Mouse (Mus musculus) spleen, adult 12 weeks (tissue): ENCODE measurements around the gene Hipk1.
"Not testable (repeated sequence)": the region's sequence is repeated elsewhere in the genome, so short reads cannot be mapped to it uniquely, and the experiment has no call there.

ENCODE experiments used
- DNase-seq: peaks from one replicate; pipeline ENCODE4 v3.0.0; 2022; ENCODE audit warnings: low spot score

Hipk1 gene

GRCm38 (mm10) chr3:103792566-103792965 lies 1.2 kb upstream of the Hipk1 start:
- no peak for DNase-seq

- not testable (repeated sequence) for DNase-seq
Measured at GRCm38 (mm10) chr3:103792111-103792406, 696 bp upstream of the Hipk1 start.

GRCm38 (mm10) chr3:103790346-103791145 lies 817 bp downstream of the Hipk1 start:
- DNase-seq, result peak; percentile 53

- DNase-seq, result peak; percentile 50
Measured at GRCm38 (mm10) chr3:103789891-103790345, 1.4 kb downstream of the Hipk1 start.

GRCm38 (mm10) chr3:103789096-103789495 lies 2.3 kb downstream of the Hipk1 start:
- DNase-seq, result no peak

- DNase-seq, result no peak
Measured at GRCm38 (mm10) chr3:103787225-103787624, 4.1 kb downstream of the Hipk1 start.

GRCm38 (mm10) chr3:103782844-103783609 lies 8.3 kb downstream of the Hipk1 start:
- no peak for DNase-seq

GRCm38 (mm10) chr3:103780777-103781176 lies 10.6 kb downstream of the Hipk1 start:
- DNase-seq, result no peak

GRCm38 (mm10) chr3:103780271-103780670 lies 11.1 kb downstream of the Hipk1 start:
- DNase-seq, result no peak

- DNase-seq, result no peak
Measured at GRCm38 (mm10) chr3:103779183-103779582, 12.2 kb downstream of the Hipk1 start.

- no peak for DNase-seq
Measured at GRCm38 (mm10) chr3:103778660-103779059, 12.7 kb downstream of the Hipk1 start.

- no peak for DNase-seq
Measured at GRCm38 (mm10) chr3:103777940-103778339, 13.4 kb downstream of the Hipk1 start.

GRCm38 (mm10) chr3:103774009-103774408 lies 17.4 kb downstream of the Hipk1 start:
- no peak for DNase-seq

- no peak for DNase-seq
Measured at GRCm38 (mm10) chr3:103773508-103773907, 17.9 kb downstream of the Hipk1 start.

GRCm38 (mm10) chr3:103772846-103773245 lies 18.5 kb downstream of the Hipk1 start:
- no peak for DNase-seq

- no peak for DNase-seq
Measured at GRCm38 (mm10) chr3:103771531-103772130, 19.7 kb downstream of the Hipk1 start.

GRCm38 (mm10) chr3:103766789-103767188 lies 24.6 kb downstream of the Hipk1 start:
- DNase-seq, result no peak

- DNase-seq, result no peak
Measured at GRCm38 (mm10) chr3:103759261-103759970, 31.9 kb downstream of the Hipk1 start.

GRCm38 (mm10) chr3:103758456-103758855 lies 32.9 kb downstream of the Hipk1 start:
- DNase-seq, result no peak

- DNase-seq, result no peak
Measured at GRCm38 (mm10) chr3:103756920-103757319, 34.4 kb downstream of the Hipk1 start.

- no peak for DNase-seq
Measured at GRCm38 (mm10) chr3:103755351-103755750, 36.0 kb downstream of the Hipk1 start.

GRCm38 (mm10) chr3:103751558-103751957 lies 39.8 kb downstream of the Hipk1 start:
- DNase-seq, result no peak
